Mouse (Mus musculus) CH12.LX (cell line): Measurements from ENCODE around the gene Fchsd2. TPM values are rescaled to one million over a fixed set of nuclear protein-coding genes. Genes with fewer than 3 reads are reported as not detected.

Experiments
- DNase-seq: peaks from one replicate; pipeline ENCODE4 v3.0.0-alpha.2; 2013; ENCODE audit errors: extremely low read depth
- H3K27ac ChIP-seq: 2 replicates; pipeline ENCODE4 v1.5.1; 2012; ENCODE audit warnings: low read depth, mild to moderate bottlenecking, control low read depth, moderate library complexity; ENCODE audit not compliant: insufficient read depth
- H3K27me3 ChIP-seq: replicated peaks from 2 replicates; pipeline ENCODE3; 2012; ENCODE audit warnings: inconsistent platforms
- H3K36me3 ChIP-seq, 2 experiments: replicated peaks in 1 of 2; 2 replicates each; pipeline versions ENCODE3 to v1.6.1; 2012; ENCODE audit warnings: inconsistent platforms in 1 of 2, low read length in 1 of 2, mild to moderate bottlenecking in 1 of 2, mixed read lengths in 1 of 2, moderate library complexity in 1 of 2; ENCODE audit not compliant: control insufficient read depth in 1 of 2, insufficient read depth in 1 of 2
- H3K4me1 ChIP-seq, 2 experiments: 2 replicates each; pipeline ENCODE4 v1.6.1; 2012; ENCODE audit warnings: inconsistent platforms in 1 of 2, moderate library complexity in 1 of 2; ENCODE audit not compliant: insufficient read depth in 2 of 2, control insufficient read depth in 1 of 2
- H3K4me2 ChIP-seq: 2 replicates; pipeline ENCODE4 v1.6.1; 2012; ENCODE audit warnings: low read depth, mild to moderate bottlenecking, control low read depth; ENCODE audit not compliant: poor library complexity, insufficient read depth, severe bottlenecking
- H3K4me3 ChIP-seq, 3 experiments: fragments of 150-350 bp in 1 of 3; sonication (generic) in 1 of 3; replicated peaks in 1 of 3; 2 replicates each; pipeline versions ENCODE3 to v1.5.1; 2011 to 2012; ENCODE audit warnings: low read depth in 2 of 3, low read length in 2 of 3, mild to moderate bottlenecking in 2 of 3, moderate library complexity in 2 of 3, control low read depth in 1 of 3, improper control_type of control experiment in 1 of 3, inconsistent platforms in 1 of 3, mixed read lengths in 1 of 3; ENCODE audit not compliant: poor library complexity in 1 of 3
- H3K79me2 ChIP-seq: replicated peaks from 2 replicates; pipeline ENCODE4 v1.6.1; 2012; ENCODE audit warnings: mild to moderate bottlenecking, moderate library complexity; ENCODE audit not compliant: control insufficient read depth, poor library complexity, insufficient read depth, severe bottlenecking; ENCODE audit errors: extremely low read depth
- H3K9ac ChIP-seq: 2 replicates; pipeline ENCODE4 v1.6.1; 2012; ENCODE audit warnings: low read depth, mild to moderate bottlenecking, control low read depth, moderate library complexity; ENCODE audit not compliant: insufficient read depth
- H3K9me3 ChIP-seq: replicated peaks from 2 replicates; pipeline ENCODE3; 2012; ENCODE audit warnings: low read length, inconsistent platforms, mixed read lengths
- BHLHE40 ChIP-seq: IDR thresholded peaks from 2 replicates; pipeline ENCODE4 v1.6.1; 2011; ENCODE audit warnings: mild to moderate bottlenecking, low read depth, low read length, improper control_type of control experiment
- CHD1 ChIP-seq: IDR thresholded peaks from 2 replicates; pipeline ENCODE4 v1.6.1; 2012; ENCODE audit warnings: low read depth, low read length, improper control_type of control experiment, inconsistent platforms
- E2F4 ChIP-seq: IDR thresholded peaks from 2 replicates; pipeline ENCODE4 v1.6.1; 2011; ENCODE audit warnings: low read depth, low read length, improper control_type of control experiment; ENCODE audit not compliant: insufficient replicate concordance
- ELF1 ChIP-seq: IDR thresholded peaks from 2 replicates; pipeline ENCODE4 v1.6.1; 2014; ENCODE audit warnings: low read depth, mild to moderate bottlenecking, inconsistent platforms, low read length, improper control_type of control experiment
- EP300 ChIP-seq: IDR thresholded peaks from 2 replicates; pipeline ENCODE4 v1.6.1; 2011; ENCODE audit warnings: low read length, improper control_type of control experiment
- IRF4 ChIP-seq: IDR thresholded peaks from 2 replicates; pipeline ENCODE4 v1.6.1; 2014; ENCODE audit warnings: low read depth, mild to moderate bottlenecking, inconsistent platforms, low read length, improper control_type of control experiment
- JUND ChIP-seq: conservative IDR thresholded peaks from 2 replicates; pipeline ENCODE4 v1.6.1; 2011; ENCODE audit warnings: low read depth, low read length, improper control_type of control experiment
- KAT2A ChIP-seq: IDR thresholded peaks from 2 replicates; pipeline ENCODE4 v1.6.1; 2012; ENCODE audit warnings: low read length, improper control_type of control experiment, inconsistent platforms; ENCODE audit not compliant: insufficient replicate concordance
- MAFK ChIP-seq: IDR thresholded peaks from 2 replicates; pipeline ENCODE4 v1.6.1; 2011; ENCODE audit warnings: low read length, improper control_type of control experiment; ENCODE audit not compliant: insufficient replicate concordance
- MAX ChIP-seq: IDR thresholded peaks from 2 replicates; pipeline ENCODE4 v1.6.1; 2011; ENCODE audit warnings: low read length, improper control_type of control experiment
- MXI1 ChIP-seq: IDR thresholded peaks from 2 replicates; pipeline ENCODE4 v1.6.1; 2011; ENCODE audit warnings: mild to moderate bottlenecking, low read depth, low read length, improper control_type of control experiment
- PAX5 ChIP-seq: IDR thresholded peaks from 2 replicates; pipeline ENCODE4 v1.6.1; 2012; ENCODE audit warnings: low read length, inconsistent platforms, mixed read lengths
- RCOR1 ChIP-seq: conservative IDR thresholded peaks from 2 replicates; pipeline ENCODE4 v1.6.1; 2012; ENCODE audit warnings: low read depth, mild to moderate bottlenecking, inconsistent platforms, low read length, improper control_type of control experiment
- SIN3A ChIP-seq: IDR thresholded peaks from 2 replicates; pipeline ENCODE4 v1.6.1; 2012; ENCODE audit warnings: low read length, improper control_type of control experiment, inconsistent platforms
- TCF12 ChIP-seq: IDR thresholded peaks from 2 replicates; pipeline ENCODE4 v1.6.1; 2014; ENCODE audit warnings: low read depth, mild to moderate bottlenecking, inconsistent platforms, low read length, improper control_type of control experiment
- UBTF ChIP-seq: IDR thresholded peaks from 2 replicates; pipeline ENCODE4 v1.6.1; 2012; ENCODE audit warnings: low read depth, mild to moderate bottlenecking, inconsistent platforms, low read length, improper control_type of control experiment, moderate library complexity
- ZC3H11A ChIP-seq: IDR thresholded peaks from 2 replicates; pipeline ENCODE4 v1.6.1; 2012; ENCODE audit warnings: low read depth, mild to moderate bottlenecking, inconsistent platforms, low read length, improper control_type of control experiment
- ZKSCAN1 ChIP-seq: IDR thresholded peaks from 2 replicates; pipeline ENCODE4 v1.6.1; 2012; ENCODE audit warnings: low read depth, inconsistent platforms, low read length, improper control_type of control experiment, borderline replicate concordance
- dilution Hi-C: fragments of 300-500 bp; cut with MboI; formaldehyde crosslinking; loops from 2 replicates; pipeline ENCODE4 v1.14.3; 2020; ENCODE audit warnings: low sequenced_read_pairs; ENCODE audit not compliant: extremely low pct_unique_long_range_greater_than_20kb, extremely low pct_ligation_motif_present
- in situ Hi-C: fragments of 300-500 bp; cut with MboI; formaldehyde crosslinking; loops from 3 replicates; pipeline ENCODE4 v1.14.3; 2019; ENCODE audit warnings: low sequenced_read_pairs, low pct_ligation_motif_present, low pct_unique_long_range_greater_than_20kb, mixed read lengths
- polyA plus RNA-seq: library from polyadenylated mRNA; unstranded; fragments of >175 nt; gene quantifications from 2 replicates; pipeline ENCODE4 v1.2.1, GENCODE M21; 2012; ENCODE audit warnings: low read depth; ENCODE audit not compliant: insufficient read length
- total RNA-seq, 2 experiments: library from RNA; depleted of rRNA; stranded (reverse); fragments of 300-350 nt in 1 of 2; fragments of >200 nt in 1 of 2; gene quantifications; 2 replicates each; pipeline ENCODE4 v1.2.3; 2012 to 2014

Fchsd2 gene
- total and polyA plus RNA-seq, 3 experiments = 23.8 to 38.2 (median 25.5) TPM

DNA sequence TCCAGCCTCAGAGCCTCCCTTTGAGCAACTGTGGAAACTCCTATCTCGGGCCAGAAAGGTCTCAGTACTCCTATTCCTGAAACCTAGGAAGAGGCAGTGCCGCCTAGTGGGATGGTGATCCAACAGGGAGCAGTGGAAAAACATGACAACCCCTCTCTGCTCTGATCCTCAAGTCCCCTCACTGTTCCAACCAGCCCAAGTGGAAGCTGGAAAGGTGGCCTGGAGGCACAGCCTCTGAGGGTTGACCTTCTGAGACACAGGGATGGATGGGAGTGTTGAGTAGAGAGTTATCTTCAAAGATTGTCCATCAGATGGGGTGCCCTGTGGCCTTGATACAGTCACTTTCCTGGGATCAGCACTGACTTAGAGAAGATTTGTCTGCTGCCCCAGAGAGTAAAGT lies 3.9 kb downstream of the Fchsd2 start:
- no peaks in the 10 kb centered on the region for H3K27me3 ChIP-seq
- no peak overlapping the region for H3K4me2 ChIP-seq
- no peak for TF ChIP-seq SIN3A
- no peak for TF ChIP-seq KAT2A
- TF ChIP-seq ZKSCAN1 = no peak
- TF ChIP-seq RCOR1 = no peak
- TF ChIP-seq PAX5 = no peak
- TF ChIP-seq MAFK = no peak
- no peak for TF ChIP-seq CHD1
- no peak for TF ChIP-seq TCF12
- TF ChIP-seq MAX = no peak
- TF ChIP-seq MXI1 = no peak
- TF ChIP-seq E2F4 = no peak
- TF ChIP-seq JUND = no peak
- TF ChIP-seq EP300 = no peak
- no peak for TF ChIP-seq ELF1
- no peak for TF ChIP-seq BHLHE40
- dilution Hi-C loops (no loop called here), in situ Hi-C loops (no loop called here)
- no peak overlapping the region for H3K27ac ChIP-seq
- no peak overlapping the region for H3K9ac ChIP-seq
- H3K4me3 ChIP-seq = no peak overlapping the region
- H3K36me3 ChIP-seq = peaks cover 0 to 9% of the 10 kb centered on the region in 2 experiments
- no peaks in the 10 kb centered on the region for H3K79me2 ChIP-seq
- peaks cover 3% of the 10 kb centered on the region for H3K9me3 ChIP-seq
- DNase-seq = no peak
- peaks cover 20 to 58% of the 10 kb centered on the region in 2 experiments for H3K4me1 ChIP-seq

DNA sequence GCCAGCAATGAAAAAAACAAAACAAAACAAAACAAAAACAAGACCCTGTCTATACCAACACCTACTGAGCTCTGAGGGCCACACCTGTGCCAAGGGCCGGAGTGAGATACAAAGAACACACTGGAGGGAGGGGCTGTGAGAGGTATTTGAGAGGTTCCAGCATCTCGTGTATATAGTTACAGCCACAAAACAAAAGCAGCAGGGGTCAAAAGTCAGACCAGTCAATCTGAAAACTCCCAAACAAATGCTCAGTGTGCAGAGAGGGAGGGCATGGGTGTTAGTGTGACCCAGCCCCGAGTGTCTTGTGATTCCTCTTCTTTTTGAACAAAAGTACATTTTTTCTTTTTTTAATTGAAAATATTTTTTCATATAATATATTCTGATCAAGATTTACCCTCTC lies 4.4 kb downstream of the Fchsd2 start:
- Histone ChIP-seq H3K27me3 (no peaks in the 10 kb centered on the region), H3K79me2 (no peaks in the 10 kb centered on the region), H3K9ac (no peak overlapping the region), H3K27ac (no peak overlapping the region), H3K4me1 (peaks cover 19 to 54% of the 10 kb centered on the region in 2 experiments), H3K4me2 (no peak overlapping the region), H3K4me3 (no peak overlapping the region), H3K36me3 (peaks cover 0 to 9% of the 10 kb centered on the region in 2 experiments), H3K9me3 (peaks cover 3% of the 10 kb centered on the region)
- no peak for DNase-seq
- 0 out of 2 replicates have a peak, but pooled peaks have one; percentile 17 for TF ChIP-seq MXI1
- TF ChIP-seq EP300 = peak; percentile 30; the same call in 1 of the 2 replicates
- no peak for TF ChIP-seq UBTF
- peak; percentile 54; the same call in 1 of the 2 replicates for TF ChIP-seq IRF4
- no peak for TF ChIP-seq ZC3H11A
- in situ Hi-C loops (no loop called here), dilution Hi-C loops (no loop called here)
